Mouse (Mus musculus) heart, postnatal 0 days (tissue): ENCODE measurements around the gene Ccdc27.

Source experiments
- CTCF ChIP-seq: IDR thresholded peaks from 2 replicates; pipeline ENCODE4 v1.5.1; 2016; ENCODE audit warnings: antibody characterized with exemption, control low read depth, low read depth
- EP300 ChIP-seq: IDR thresholded peaks from 2 replicates; pipeline ENCODE4 v1.6.1; 2016; ENCODE audit warnings: antibody characterized with exemption, low read depth

DNA sequence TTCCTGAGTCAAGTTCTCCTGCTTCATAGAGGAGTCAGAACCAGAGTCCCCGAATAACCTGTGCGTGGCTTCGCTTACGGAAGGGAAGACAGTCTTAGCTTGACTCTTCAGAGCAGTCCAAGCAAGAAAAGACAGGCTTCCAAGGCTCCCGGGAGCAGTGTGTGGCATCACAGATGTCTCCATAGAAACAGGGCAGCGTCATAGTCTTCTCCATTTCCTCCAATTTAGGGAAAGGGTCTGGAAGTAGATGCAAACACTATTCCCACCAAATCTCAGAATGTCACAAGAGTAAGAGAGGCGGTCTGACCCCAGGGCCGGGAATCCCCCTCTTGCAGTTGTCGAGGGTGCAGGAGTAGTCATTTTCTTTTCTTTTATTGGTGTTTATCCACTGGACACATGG lies at the start of gene Ccdc27:
- TF ChIP-seq CTCF (no peak), EP300 (no peak)
